Mouse (Mus musculus) neural tube, embryonic 12.5 days (tissue): ENCODE results near the gene Krtap1-3. TPM values are rescaled to one million over a fixed set of nuclear protein-coding genes. Genes with fewer than 3 reads are reported as not detected.
"Not testable (repeated sequence)": the region's sequence is repeated elsewhere in the genome, so short reads cannot be mapped to it uniquely, and the experiment has no call there.

Experiments used
- ATAC-seq: fragments of 200-750 bp; cut with Nextera tagmentation; 2 replicates; pipeline ENCODE4 v1.8.0; 2017; ENCODE audit warnings: low read depth, mild to moderate bottlenecking, moderate TSS enrichment, moderate library complexity; ENCODE audit not compliant: low FRiP score
- H3K27ac ChIP-seq: fragments of 300-500 bp; sonication (generic); 2 replicates; pipeline ENCODE4 v1.5.1; 2016
- H3K27me3 ChIP-seq: fragments of 300-500 bp; sonication (generic); replicated peaks from 2 replicates; pipeline ENCODE4 v1.6.1; 2016; ENCODE audit warnings: mild to moderate bottlenecking
- H3K36me3 ChIP-seq: fragments of 300-500 bp; sonication (generic); 2 replicates; pipeline ENCODE4 v1.6.1; 2016; ENCODE audit warnings: mild to moderate bottlenecking
- H3K4me1 ChIP-seq: fragments of 300-500 bp; sonication (generic); 2 replicates; pipeline ENCODE4 v1.6.1; 2016
- H3K4me2 ChIP-seq: fragments of 300-500 bp; sonication (generic); replicated peaks from 2 replicates; pipeline ENCODE4 v1.6.1; 2016; ENCODE audit warnings: mild to moderate bottlenecking
- H3K4me3 ChIP-seq: fragments of 300-500 bp; sonication (generic); 2 replicates; pipeline ENCODE4 v1.5.1; 2016
- H3K9ac ChIP-seq: fragments of 300-500 bp; sonication (generic); 2 replicates; pipeline ENCODE4 v1.6.1; 2016; ENCODE audit warnings: mild to moderate bottlenecking
- H3K9me3 ChIP-seq: fragments of 300-500 bp; sonication (generic); 2 replicates; pipeline ENCODE4 v1.6.1; 2016; ENCODE audit warnings: mild to moderate bottlenecking
- WGBS: fragments of 180-500 bp; shearing (Covaris S2); methylation state at CpG from one replicate; pipeline ENCODE4 v1.1.7; 2016; 5-methylcytosine and 5-hydroxymethylcytosine counted together
- polyA plus RNA-seq: library from polyadenylated mRNA; unstranded; fragments of >200 nt; fragmentation: Nextera tagmentation; extraction: Ambion mirVana; gene quantifications from 2 replicates; pipeline ENCODE4 v1.2.1, GENCODE M21; 2016

The Krtap1-3 gene
- not detected in 2 replicates for polyA plus RNA-seq

DNA sequence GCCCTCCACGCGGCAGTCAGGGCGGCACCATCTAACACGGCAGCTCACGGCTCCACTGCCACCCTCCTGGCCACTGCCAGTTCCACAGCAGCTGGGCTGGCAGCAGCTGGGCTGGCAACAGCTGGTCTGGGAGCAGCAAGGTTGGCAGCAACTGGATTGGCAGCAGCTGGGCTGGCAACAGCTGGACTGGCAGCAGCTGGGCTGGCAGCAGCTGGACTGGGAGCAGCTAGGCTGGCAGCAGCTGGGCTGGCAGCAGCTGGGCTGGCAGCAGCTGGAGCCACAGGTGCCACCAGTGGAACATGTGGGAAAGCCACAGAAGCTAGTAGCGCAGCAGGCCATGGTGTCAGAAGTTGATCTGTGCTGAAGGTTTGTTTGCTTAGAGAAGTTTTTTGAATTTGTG lies at the start of gene Krtap1-3:
TSS of gene Krtap1-3 (minus strand) at position 359 of the 400 bp plus-strand sequence.
- Histone ChIP-seq H3K9ac (no peak within 1 kb of the TSS), H3K36me3 (no peaks in the 10 kb centered on the region), H3K27me3 (no peaks in the 10 kb centered on the region), H3K27ac (no peak within 1 kb of the TSS), H3K4me3 (no peak within 1 kb of the TSS), H3K4me1 (no peaks in the 10 kb centered on the region), H3K4me2 (no peak within 1 kb of the TSS), H3K9me3 (no peaks in the 10 kb centered on the region)
- no peak for ATAC-seq
- WGBS: 90% methylated on average over 6 of the region's 6 CpGs

DNA sequence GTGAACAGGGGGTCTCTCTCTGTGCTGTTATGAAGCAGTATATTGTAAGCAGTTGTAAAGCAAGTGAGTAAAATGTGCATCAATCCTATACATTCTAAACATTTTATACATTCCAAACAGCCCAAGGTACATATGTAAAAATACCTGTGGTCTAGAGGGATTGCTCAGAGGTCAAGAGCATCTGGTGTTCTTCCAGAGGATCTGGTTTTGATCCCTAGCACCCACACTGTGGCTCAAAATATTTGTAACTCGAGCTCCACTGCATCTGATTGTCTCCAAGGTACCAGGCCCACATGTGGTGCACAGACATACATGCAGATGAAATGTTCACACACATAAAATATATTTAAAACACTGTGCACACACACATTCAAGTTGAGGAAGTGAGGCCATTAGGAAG lies 49.8 kb upstream of the Krtap1-3 start:
- no peak overlapping the region for H3K9ac ChIP-seq
- H3K4me2 ChIP-seq: no peak overlapping the region
- ATAC-seq: no peak
- no peak overlapping the region for H3K4me3 ChIP-seq
- H3K4me1 ChIP-seq: no peaks in the 10 kb centered on the region
- no peaks in the 10 kb centered on the region for H3K27me3 ChIP-seq
- H3K27ac ChIP-seq: no peak overlapping the region
- no peaks in the 10 kb centered on the region for H3K9me3 ChIP-seq
- H3K36me3 ChIP-seq: no peaks in the 10 kb centered on the region
- 60% methylated on average over 1 of the region's 1 CpGs for WGBS

DNA sequence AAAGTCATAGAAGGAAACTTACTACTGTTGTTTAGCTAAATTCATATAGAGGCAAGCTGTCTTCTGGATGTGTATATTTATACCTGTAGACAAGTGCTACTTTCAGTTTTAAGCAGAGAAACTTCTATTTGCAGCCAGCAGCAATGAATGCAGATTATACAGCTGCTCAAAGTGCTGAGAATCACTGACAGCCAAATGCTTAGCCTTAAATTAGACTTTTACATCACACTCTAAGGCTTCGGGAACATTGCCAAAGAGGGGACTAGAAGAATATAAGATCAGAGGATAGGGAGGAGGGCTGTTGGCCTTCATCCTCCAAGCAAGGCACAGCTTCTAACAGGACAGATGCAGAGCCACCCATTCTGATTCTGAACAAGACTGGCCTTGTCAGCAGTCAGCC lies 45.9 kb upstream of the Krtap1-3 start:
- Histone ChIP-seq H3K36me3 (no peaks in the 10 kb centered on the region), H3K9ac (no peak overlapping the region), H3K27ac (no peak overlapping the region), H3K4me3 (no peak overlapping the region), H3K4me2 (no peak overlapping the region), H3K4me1 (no peaks in the 10 kb centered on the region), H3K27me3 (no peaks in the 10 kb centered on the region), H3K9me3 (no peaks in the 10 kb centered on the region)
- no peak for ATAC-seq
- WGBS: 73% methylated on average over 1 of the region's 1 CpGs

DNA sequence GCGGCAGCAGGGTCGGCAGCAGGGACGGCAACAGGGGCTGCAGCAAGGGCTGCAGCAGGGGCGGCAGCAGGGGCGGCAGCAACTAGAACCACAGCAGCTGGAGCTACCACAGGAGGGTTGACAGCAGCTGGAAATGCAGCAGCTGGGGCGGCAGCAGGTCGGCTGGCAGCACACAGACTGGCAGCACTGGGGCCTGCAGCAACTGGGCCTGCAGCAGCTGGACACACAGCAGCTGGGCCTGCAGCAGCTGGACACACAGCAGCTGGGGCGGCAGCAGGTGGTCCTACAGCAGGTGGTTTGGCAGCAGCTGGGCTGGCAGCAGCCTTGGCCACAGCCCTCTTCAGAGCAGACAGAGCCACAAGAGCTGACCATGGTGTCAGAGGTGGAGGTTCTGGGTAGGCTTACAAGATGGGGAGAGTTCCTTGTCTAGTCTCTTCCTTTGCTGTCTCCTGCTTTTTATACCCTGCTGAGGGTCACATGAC lies 43.6 kb upstream of the Krtap1-3 start, which contains the start of gene Krtap4-2:
TSS of gene Krtap4-2 (minus strand) at position 432 of the 482 bp plus-strand sequence.
- no peak within 1 kb of the TSS for H3K9ac ChIP-seq
- ATAC-seq: no peak

DNA sequence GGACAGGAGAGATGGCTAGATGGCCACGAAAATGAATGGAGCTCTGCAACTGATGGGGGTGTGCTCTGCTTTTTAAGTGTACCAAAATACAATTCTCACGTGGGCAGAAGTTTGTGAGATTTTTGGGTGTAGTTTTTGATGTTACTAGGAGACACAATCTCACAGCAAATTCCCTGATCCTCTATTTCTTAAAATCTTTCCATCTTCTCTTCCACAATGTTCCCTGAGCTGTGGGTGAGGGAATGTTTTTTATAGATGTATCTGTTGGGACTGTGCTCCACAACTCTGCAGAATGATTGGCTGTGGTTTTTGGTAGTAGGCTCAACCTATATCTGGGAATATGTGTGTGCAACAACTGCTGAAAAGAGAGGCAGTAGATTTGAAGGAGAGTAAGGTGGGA lies 42.2 kb upstream of the Krtap1-3 start:
- Histone ChIP-seq H3K4me1 (no peaks in the 10 kb centered on the region), H3K27me3 (no peaks in the 10 kb centered on the region), H3K36me3 (no peaks in the 10 kb centered on the region), H3K27ac (no peak overlapping the region), H3K9ac (no peak overlapping the region), H3K4me3 (no peak overlapping the region), H3K4me2 (no peak overlapping the region), H3K9me3 (no peaks in the 10 kb centered on the region)
- WGBS: 81% methylated on average over 2 of the region's 2 CpGs
- no peak for ATAC-seq

More for the DNA sequence above, 43.6 kb upstream of the Krtap1-3 start, which contains the start of gene Krtap4-2:
- no peaks in the 10 kb centered on the region for H3K36me3 ChIP-seq
- H3K27me3 ChIP-seq: no peaks in the 10 kb centered on the region
- WGBS: 32% methylated on average over 8 of the region's 8 CpGs
- no peak within 1 kb of the TSS for H3K4me2 ChIP-seq
- H3K4me3 ChIP-seq: no peak within 1 kb of the TSS
- no peaks in the 10 kb centered on the region for H3K4me1 ChIP-seq
- H3K27ac ChIP-seq: no peak within 1 kb of the TSS
- H3K9me3 ChIP-seq: no peaks in the 10 kb centered on the region

DNA sequence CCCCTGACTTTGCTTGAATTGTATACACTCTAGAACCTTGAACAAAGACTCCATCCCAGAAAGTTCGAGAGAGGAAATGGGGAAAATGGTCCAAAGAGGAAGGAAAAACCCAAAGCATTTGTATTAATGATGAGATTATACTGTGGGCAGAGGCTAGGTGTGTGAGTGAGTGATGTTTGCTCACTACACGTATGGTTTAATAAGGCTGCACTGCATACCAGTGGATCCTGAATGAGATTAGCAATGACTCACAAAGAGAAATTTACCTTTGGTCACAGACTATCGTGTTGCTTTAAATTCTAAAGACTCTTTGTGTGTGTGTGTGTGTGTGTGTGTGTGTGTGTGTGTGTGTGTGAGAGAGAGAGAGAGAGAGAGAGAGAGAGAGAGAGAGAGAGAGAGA lies 39.8 kb upstream of the Krtap1-3 start:
- Histone ChIP-seq H3K4me1 (no peaks in the 10 kb centered on the region), H3K27me3 (no peaks in the 10 kb centered on the region), H3K27ac (no peak overlapping the region), H3K9me3 (no peaks in the 10 kb centered on the region), H3K4me3 (no peak overlapping the region), H3K9ac (no peak overlapping the region), H3K4me2 (no peak overlapping the region), H3K36me3 (no peaks in the 10 kb centered on the region)
- 86% methylated on average over 3 of the region's 3 CpGs for WGBS
- ATAC-seq: no peak

DNA sequence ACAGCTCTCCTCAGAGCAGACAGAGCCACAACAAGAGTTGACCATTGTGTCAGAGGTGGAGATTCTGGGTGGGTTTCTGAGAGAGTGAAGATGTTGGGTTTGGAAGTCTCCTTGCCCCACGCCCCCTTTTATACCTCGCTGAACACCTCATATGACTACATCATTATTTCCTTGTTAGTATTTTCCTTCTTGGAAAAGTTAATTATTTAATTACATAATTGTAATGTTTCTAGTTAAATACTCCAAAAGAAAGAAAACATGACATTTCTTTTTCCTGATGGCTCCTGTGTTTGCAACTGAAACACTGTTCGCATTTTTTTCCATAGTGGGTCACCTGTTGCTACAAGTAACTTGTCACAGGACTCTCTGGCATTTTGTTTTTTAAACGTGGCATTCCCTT lies 37.0 kb upstream of the Krtap1-3 start, which contains the start of gene Krtap4-1:
TSS of gene Krtap4-1 (minus strand) at position 101 of the 400 bp plus-strand sequence.
- 88% methylated on average over 4 of the region's 4 CpGs for WGBS
- H3K27me3 ChIP-seq: no peaks in the 10 kb centered on the region
- H3K4me1 ChIP-seq: no peaks in the 10 kb centered on the region
- ATAC-seq: no peak
- no peak within 1 kb of the TSS for H3K4me2 ChIP-seq
- H3K36me3 ChIP-seq: no peaks in the 10 kb centered on the region
- no peak within 1 kb of the TSS for H3K27ac ChIP-seq
- no peaks in the 10 kb centered on the region for H3K9me3 ChIP-seq
- H3K9ac ChIP-seq: no peak within 1 kb of the TSS
- H3K4me3 ChIP-seq: no peak within 1 kb of the TSS

DNA sequence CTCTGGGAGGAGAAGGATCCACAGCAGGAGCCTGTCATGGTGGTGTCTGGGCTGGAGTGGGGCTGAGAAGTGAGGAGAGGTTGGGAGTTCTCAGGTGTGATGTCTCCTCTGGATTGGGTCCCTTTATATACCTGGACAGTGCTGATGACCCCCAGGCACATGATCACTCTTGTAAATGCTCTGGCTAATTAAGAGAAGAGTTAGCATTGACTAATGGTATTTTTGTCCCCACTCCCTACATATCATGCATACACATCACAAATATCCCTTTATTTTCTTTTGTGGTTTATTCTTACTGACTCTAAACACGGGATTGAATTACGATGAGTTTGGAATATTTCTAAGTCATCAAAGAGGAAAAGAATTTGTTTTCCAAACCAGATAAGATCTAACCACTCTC lies 29.2 kb upstream of the Krtap1-3 start, which contains the start of gene Gm11562:
TSS of gene Gm11562 (minus strand) at position 101 of the 400 bp plus-strand sequence.
- no peak within 1 kb of the TSS for H3K9ac ChIP-seq
- H3K4me3 ChIP-seq: no peak within 1 kb of the TSS
- H3K27ac ChIP-seq: no peak within 1 kb of the TSS
- 97% methylated on average over 2 of the region's 2 CpGs for WGBS
- no peaks in the 10 kb centered on the region for H3K27me3 ChIP-seq
- no peak for ATAC-seq
- no peaks in the 10 kb centered on the region for H3K4me1 ChIP-seq
- H3K4me2 ChIP-seq: no peak within 1 kb of the TSS
- no peaks in the 10 kb centered on the region for H3K36me3 ChIP-seq
- no peaks in the 10 kb centered on the region for H3K9me3 ChIP-seq

DNA sequence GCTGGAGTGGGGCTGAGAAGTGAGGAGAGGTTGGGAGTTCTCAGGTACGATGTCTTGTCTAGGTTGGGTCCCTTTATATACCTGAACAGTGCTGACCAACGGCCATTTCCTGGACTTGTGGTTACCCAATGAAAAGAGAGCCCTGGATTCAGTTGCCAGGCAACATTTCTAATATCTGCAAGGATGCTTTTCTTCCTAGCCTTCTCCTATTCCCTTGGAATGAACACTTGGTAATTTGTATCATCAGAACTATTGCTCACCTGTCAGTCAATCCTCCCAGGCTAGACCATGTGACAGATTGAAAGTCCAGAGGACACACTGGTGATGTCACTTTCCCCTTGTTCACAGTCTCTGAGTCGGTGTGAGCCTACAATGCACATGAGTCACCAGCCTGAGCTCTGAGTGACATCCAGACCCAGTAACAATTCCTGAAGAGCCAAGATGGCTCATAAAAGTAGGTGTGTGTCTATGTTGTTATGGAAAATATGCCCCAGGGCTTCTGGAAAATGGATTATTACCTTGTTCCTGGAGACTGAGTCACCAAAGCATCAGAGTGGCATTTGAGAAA lies 23.7 kb upstream of the Krtap1-3 start, which contains the start of gene Krtap2-4:
TSS of gene Krtap2-4 (minus strand) at position 51 of the 568 bp plus-strand sequence.
- no peak within 1 kb of the TSS for H3K27ac ChIP-seq
- no peak within 1 kb of the TSS for H3K4me3 ChIP-seq
- no peak within 1 kb of the TSS for H3K9ac ChIP-seq
- H3K9me3 ChIP-seq: no peaks in the 10 kb centered on the region
- H3K36me3 ChIP-seq: no peaks in the 10 kb centered on the region
- H3K4me2 ChIP-seq: no peak within 1 kb of the TSS
- no peaks in the 10 kb centered on the region for H3K27me3 ChIP-seq
- no peak for ATAC-seq
- no peaks in the 10 kb centered on the region for H3K4me1 ChIP-seq
- whole genome bisulfite sequencing: 85% methylated on average over 3 of the region's 3 CpGs

DNA sequence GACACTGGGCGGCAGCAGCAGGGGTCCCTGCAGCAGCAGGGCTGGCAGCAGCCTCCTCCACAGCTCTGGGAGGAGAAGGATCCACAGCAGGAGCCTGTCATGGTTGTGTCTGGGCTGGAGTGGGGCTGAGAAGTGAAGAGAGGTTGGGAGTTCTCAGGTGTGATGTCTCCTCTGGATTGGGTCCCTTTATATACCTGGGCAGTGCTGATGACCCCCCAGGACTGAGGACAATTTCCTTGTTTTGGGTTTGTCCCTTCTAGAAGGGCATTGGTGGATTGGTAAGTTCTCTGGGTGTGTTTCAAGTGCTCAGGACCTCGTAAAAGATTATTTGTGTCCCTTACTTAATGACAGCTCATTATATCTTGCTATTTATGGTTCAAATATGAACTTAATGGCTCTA lies 18.9 kb upstream of the Krtap1-3 start, which contains the start of gene Gm11937:
TSS of gene Gm11937 (minus strand) at position 101 of the 400 bp plus-strand sequence.
- not testable (repeated sequence) for H3K4me2 ChIP-seq, H3K9me3 ChIP-seq, H3K36me3 ChIP-seq, H3K27me3 ChIP-seq, H3K4me1 ChIP-seq, ATAC-seq, H3K9ac ChIP-seq, H3K4me3 ChIP-seq, H3K27ac ChIP-seq
- 73% methylated on average over 1 of the region's 2 CpGs for WGBS

DNA sequence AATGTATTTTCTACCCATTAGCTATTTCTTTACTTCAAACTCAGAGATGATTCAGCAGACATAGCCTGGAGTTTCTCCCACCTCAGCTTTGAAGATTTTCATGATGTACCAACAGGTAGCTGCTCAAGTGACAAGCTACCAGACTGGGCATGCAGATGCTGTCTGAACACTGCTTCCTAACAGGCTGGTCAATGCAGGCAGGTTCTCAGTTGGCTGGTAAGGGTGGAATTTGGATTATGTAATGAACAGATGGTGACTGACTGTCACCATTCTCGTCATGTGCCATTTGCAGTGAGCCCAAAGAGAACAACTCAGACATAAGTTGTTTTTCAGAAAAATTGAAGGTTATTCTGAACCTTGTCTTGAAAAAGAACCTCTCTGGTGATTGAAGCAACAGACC lies 18.0 kb upstream of the Krtap1-3 start:
- Histone ChIP-seq H3K4me1 (no peaks in the 10 kb centered on the region), H3K4me2 (no peak overlapping the region), H3K36me3 (no peaks in the 10 kb centered on the region), H3K4me3 (no peak overlapping the region), H3K9ac (no peak overlapping the region), H3K27ac (no peak overlapping the region), H3K9me3 (no peaks in the 10 kb centered on the region), H3K27me3 (no peaks in the 10 kb centered on the region)
- no peak for ATAC-seq
- WGBS: 69% methylated on average over 1 of the region's 1 CpGs

DNA sequence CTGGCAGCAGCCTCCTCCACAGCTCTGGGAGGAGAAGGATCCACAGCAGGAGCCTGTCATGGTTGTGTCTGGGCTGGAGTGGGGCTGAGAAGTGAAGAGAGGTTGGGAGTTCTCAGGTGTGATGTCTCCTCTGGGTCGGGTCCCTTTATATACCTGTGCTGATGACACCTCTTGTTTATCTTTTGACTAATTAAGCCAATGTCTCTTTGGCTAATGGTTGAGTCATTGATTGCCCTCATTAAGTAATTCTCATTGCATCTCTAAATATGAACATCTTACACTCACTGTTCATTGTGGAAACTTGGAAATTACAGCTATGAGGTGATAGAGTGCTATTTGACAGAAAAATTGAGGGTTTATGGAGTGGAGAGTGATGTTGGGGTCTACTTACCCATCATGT lies 12.1 kb upstream of the Krtap1-3 start, which contains the start of gene Gm11938:
TSS of gene Gm11938 (minus strand) at position 101 of the 400 bp plus-strand sequence.
- H3K36me3 ChIP-seq, H3K27me3 ChIP-seq, H3K4me2 ChIP-seq, H3K9ac ChIP-seq, H3K27ac ChIP-seq, H3K4me3 ChIP-seq, H3K9me3 ChIP-seq, ATAC-seq, H3K4me1 ChIP-seq: not testable (repeated sequence)
- 61% methylated on average over 1 of the region's 1 CpGs for WGBS

DNA sequence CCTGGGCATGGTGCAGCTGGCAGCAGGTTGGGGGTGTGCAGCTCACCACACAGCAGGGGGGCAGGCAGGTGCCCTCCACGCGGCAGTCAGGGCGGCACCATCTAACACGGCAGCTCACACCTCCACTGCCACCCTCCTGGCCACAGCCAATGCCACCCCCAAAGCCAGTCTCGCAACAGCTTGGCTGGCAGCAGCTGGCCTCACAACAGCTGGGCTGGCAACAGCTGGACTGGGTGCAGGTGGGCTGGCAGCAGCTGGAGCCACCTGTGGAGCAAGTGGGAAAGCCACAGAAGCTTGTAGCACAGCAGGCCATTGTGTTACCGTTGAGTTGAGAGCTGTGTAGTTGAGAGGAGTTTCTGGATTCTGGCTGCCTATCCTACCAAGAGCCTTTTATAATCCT lies 6.6 kb upstream of the Krtap1-3 start, which contains the start of gene Krtap9-3:
TSS of gene Krtap9-3 (minus strand) at position 364 of the 400 bp plus-strand sequence.
- 77% methylated on average over 6 of the region's 6 CpGs for WGBS
- not testable (repeated sequence) for H3K27ac ChIP-seq, H3K36me3 ChIP-seq, H3K27me3 ChIP-seq, H3K9me3 ChIP-seq, H3K4me3 ChIP-seq, H3K4me2 ChIP-seq, ATAC-seq, H3K9ac ChIP-seq, H3K4me1 ChIP-seq
